Mouse (Mus musculus) T-helper 17 cell (primary cell): ENCODE measurements around the gene Dhh.
"Not testable (repeated sequence)": the region's sequence is repeated elsewhere in the genome, so short reads cannot be mapped to it uniquely, and the experiment has no call there.

Source experiments
- in situ Hi-C, 2 experiments: fragments of 300-600 bp; cut with MboI, MseI; formaldehyde crosslinking; loops; 1 replicate in 1 of 2; 2 replicates in 1 of 2; pipeline ENCODE4 v1.15.1; 2025; ENCODE audit warnings: high pct_unique_total_duplicates in 2 of 2

Dhh gene

DNA sequence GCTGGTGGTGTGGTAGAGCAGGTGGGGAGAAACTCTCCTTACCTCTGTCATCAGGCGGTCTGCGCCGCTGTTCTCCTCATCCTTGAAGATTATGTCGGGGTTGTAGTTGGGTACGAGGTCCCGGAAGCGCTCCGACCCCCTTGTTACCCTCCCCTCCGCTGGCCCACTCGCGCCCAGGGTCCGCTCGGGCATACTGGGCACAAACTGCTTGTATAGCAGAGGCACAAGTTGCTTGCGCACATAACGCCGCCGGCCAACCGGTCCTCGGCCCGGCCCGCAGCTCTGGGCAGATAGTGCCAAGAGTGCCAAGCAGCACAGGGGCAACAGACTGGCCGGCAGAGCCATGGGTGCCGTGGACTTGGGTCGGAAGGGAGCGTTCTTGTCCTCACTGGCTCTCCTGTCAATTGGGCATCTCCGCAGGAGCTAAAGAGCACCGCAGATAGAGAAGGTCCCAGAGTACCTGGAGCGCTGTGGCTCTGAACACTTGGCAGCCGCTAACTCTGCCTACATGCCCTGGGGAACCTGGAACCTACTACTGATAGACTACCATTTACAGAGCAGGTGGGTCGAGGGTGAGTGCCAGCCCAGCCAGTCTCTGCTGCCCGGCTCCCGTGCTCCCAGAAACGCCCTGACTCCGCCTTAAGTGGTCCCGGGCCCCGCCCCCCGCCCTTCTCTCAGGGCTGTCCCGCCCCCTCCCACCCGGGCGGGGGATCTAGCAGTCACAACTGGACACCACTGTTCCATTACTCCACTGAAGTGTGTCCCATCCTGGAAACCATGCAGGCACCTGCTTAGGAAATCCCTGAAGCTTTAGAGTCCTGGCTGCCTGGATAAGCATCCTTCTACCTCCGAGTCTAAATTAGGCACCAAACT lies at the start of gene Dhh:
Gene Dhh (minus strand): TSS at position 613 of the 873 bp plus-strand sequence.
- in situ Hi-C loops, result loop anchor here in 1 of 2 experiments (5.0 kb wide), 1 partner anchor 99 kb away; no protein-coding TSS in a partner anchor

DNA sequence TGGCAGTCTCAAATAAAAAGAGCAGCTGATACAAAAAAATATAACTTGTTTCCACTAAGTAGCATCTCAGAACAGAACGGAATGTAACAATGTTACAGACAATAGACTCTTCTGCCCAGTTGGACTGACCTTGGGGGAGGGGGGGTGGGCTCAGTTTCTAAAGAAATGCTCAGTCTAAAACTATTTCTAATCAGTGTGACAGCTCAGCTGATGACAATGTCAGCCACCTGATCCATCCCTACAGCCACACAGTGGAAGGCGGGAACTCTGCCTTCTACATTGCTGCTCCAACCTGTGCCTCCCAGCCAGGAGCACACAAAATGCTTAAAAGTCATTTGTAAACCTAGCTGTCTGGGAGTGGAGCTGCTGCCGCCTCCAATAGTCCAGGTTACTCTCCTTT lies 49.5 kb upstream of the Dhh start:
- in situ Hi-C loops, result no loop called here

DNA sequence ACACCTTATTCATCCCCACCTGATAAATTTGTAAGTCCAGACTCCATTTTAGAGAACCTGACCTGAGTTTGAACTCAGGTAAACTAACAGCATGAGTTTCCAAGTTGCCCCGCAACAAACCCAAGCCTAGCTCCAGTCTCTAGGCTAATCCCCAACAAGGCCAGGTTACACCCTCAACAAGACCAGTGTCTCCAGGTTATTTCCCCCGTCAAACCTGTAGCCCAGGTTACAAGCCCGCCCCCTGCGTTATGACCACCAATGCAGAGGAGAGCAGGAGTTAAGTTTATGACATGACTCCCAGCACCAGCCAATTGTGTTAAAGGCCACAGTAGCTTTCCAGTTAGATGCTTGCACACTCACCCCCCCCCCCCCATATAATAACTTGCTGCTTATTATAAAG lies 44.8 kb upstream of the Dhh start:
- in situ Hi-C loops, result no loop called here

DNA sequence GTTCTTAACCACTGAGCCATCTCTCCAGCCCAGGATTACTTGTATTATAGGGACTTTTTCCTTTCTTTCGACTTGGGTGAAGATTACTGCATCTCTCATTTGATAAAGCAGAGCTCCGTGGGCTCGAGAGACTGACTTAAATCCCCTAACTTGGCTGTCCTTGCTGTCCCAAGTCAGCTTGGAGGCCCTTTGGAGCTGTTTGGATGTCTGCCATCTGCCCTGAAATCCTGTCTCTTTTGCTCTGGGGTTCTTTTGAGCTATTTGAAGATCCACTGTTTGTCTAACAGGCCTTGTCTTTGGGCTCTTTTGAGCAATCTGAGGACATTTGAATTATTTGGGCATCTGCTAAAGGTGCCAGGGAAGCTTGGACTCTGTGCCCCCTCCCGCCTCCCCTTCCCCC lies 43.7 kb upstream of the Dhh start:
- in situ Hi-C loops, result no loop called here

DNA sequence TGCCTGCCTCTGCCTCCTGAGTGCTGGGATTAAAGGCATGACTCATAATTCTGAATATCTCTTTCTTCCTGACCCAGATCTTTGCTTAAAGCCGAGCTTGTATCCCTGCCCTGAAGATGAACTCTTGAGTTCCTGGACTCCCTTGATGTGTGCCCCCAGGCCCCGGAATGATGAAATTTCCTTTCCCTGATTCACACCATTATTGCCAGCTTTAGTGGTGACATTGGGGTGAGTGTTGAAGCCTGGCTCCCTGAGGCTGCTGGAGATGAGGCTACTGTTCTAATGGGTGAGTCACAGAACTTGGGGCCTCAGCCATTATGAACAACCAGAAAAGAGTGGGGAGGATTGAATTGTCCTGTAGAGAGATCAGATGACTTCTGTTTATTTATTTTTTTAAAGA lies 43.2 kb upstream of the Dhh start:
- in situ Hi-C loops, result no loop called here

DNA sequence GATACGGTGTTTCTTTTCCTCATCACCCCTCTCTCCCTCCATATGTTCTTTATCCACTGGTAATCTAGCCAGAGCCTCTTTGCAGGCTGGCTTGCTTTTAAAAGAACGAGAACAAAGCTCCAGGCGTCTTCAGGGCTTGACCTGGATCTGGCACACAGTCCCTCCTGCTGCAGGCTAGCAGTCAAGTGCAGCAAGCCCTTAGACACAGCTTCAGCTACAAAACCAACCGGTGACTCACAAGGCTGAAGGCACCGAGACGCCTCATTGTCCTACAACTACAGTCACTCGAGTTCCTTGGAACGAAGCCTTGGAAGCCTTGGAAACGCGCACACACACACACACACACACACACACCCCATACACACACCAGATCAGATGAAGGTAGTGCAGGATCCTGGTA lies 42.5 kb upstream of the Dhh start:
- in situ Hi-C loops, result no loop called here

DNA sequence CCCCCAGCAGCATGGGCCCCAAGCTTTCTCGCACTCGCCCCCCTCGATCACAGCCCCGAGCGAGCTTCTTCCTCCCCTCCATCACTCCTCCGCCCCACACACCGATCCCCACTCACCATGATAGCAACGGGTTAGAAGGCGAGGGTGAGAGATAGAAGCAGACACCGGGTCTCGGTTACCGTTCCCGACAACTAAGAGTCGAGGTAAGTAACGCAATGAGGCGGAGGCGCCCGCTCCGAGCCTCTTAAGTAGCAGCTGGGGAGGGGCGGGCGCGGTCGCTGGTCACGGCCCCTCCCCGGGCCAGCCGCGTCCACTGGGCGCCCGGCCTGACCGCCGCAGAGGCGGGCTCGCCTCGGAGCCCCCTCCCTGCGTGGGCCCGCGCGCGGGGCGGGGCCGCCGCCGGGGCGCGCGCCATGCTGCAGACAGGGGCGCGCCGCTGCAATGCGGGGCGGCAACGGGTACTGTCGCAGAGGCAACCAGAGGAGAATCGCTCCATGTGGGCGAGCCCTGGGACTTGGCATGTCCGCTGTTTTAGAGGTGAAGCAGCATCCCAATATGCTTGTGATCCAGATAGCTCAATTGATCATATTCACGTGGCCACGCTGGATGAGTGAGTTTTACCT lies 36.0 kb upstream of the Dhh start, which contains the start of gene Tuba1b:
Gene Tuba1b (minus strand): TSS at position 349 of the 623 bp plus-strand sequence.
- in situ Hi-C loops, result loop anchor here (5.0 kb wide), 2 partner anchors 52 to 98 kb away; no protein-coding TSS in a partner anchor

DNA sequence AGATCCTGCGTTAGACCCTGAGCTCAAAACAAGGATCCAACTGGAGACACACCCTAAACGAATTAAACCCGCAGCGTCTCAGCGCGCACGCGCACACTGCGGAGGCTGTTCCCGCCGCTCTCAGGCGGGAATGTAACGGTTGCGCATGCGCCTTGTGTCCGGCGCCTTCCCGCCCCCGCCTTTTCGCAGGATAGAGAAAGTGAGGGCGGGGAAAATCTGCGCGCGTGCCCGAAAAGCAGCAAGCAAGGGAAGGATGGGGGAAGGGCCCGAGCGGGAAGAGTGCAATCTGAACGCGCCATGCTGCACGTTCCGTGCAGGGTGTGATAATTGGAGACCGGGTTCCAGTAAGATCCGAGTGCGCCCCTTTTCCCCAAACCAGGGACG lies 35.5 kb upstream of the Dhh start:
- in situ Hi-C loops, result loop anchor here (5.0 kb wide), 2 partner anchors 52 to 98 kb away; no protein-coding TSS in a partner anchor

DNA sequence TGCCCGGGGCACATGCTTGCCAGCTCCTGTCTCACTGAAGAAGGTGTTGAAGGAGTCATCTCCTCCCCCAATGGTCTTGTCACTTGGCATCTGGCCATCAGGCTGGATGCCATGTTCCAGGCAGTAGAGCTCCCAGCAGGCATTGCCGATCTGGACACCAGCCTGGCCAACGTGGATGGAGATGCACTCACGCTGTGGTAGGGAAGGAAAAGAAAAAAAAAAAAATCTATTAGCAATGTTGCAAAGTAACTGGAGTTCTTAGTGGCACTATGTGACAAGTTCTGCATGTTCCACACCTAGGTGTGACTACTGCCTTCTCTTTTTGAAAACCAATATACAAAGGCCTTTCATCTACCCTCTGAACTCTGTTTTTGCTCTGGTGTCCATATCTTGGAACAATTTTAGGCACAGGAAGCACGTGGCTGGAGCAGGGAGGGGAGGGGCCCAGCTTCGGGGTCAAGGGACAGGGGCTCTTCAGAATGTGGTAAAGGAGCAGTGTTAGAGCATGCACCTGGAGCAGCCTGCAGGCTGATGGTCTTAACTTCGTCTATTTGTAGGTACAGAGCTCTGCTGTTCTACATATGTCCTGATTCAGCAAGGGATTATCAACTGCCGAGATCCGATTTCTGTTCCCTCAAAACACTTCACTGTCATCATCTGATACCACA lies 34.8 kb upstream of the Dhh start:
- in situ Hi-C loops, result loop anchor here (5.0 kb wide), 2 partner anchors 51 to 99 kb away; no protein-coding TSS in a partner anchor

DNA sequence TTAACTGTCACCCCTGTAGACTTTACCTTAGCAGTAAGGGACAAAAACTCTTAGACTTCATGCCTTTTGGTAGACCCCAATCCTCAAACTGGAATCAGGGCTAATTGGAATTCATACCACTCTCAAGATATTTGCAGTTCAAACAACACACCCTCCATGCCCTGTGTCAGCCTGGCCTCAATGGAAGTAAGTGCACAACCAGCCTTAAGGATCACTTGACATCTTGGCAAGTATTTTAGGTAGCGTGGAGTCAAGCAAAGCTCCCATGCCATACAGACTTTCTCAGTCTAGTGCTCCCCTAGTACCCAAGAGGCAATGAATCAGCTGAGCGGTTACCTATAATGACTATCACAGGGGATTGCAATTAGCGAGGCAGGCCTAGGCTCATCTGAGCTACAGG lies 32.7 kb upstream of the Dhh start:
- in situ Hi-C loops, result loop anchor here (5.0 kb wide), 2 partner anchors 49 to 101 kb away; no protein-coding TSS in a partner anchor

DNA sequence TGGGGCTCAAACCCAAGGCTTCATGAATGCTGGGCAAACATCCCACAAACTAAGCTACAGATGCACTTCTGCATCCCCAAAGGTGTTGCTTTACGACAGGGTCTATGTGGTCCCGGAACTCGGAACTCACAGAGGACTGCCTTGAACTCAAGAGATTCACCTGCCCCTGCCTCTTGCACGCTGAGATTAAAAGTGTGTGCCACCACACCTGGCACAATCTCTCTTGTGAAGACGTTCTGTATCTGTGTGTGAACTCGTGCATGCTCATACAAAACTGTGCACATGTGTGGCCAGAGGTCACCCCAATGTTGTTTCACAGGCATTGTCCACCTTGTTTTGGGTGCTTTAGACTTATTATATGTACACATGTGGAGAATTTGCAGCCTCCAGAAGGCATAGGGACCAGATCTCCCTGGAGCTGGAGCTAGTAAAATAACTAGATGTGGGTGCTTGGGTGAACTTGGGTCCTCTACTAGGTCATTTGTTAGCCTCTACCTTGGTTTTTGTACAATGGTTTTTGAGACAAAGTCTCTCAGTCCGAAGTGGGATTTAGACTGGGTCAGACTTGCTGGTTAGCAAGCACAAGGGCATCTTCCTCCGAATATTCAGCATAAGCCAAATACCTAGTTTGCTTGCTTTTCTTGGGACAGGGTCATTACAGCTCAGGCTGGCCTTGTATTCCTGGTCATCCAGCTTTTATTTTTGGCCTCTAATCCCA lies 31.8 kb upstream of the Dhh start:
- in situ Hi-C loops, result loop anchor here (5.0 kb wide), 2 partner anchors 48 to 102 kb away; no protein-coding TSS in a partner anchor

DNA sequence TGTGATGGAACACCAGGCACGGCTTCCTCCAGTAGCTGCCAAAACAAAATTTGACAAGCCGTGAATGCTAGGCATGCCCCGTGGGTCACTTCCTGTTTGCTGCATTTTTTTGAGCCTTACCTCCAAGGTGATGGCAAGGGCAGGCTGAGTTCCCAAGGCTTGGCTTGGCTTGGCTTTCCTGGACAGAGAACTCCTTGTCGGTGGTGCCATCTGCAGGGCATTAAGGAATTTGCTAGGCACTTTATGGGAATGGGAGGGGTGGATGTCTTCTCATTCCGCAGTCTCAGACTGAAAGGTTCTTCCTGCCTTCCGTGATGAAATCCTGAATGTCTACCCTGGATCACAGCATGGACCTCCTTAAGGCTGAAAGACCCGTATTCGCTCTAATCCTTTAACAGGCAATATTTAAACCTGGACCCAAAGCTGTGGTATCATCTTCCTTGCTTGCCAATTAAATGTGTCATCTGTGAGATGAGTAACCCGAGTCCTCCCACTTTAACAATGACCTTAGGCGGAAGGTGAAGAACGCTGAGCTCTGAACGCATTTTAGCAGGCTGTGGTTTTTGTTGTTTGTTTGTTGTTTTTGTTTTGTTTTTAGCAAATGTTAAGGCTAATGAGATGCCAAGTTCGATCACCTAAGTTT lies 30.4 kb upstream of the Dhh start:
- in situ Hi-C loops, result no loop called here

DNA sequence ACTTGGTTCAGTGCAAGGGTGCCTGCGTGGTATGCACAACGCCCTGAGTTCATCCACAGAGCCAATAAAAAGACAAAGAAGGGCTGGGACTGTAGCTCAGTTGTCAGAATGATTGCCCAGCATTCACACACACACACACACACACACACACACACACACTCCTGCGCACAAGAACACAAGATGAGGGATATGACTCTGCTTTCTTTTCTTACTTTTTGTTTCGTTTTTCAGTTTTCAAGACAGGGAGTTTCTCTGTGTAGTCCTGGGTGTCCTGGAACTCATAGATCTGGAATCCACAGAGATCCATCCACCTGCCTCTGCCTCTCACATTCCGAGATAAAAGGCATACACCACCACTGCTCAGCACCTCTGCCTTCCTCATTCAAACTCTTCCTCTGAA lies 29.2 kb upstream of the Dhh start:
- in situ Hi-C loops, result no loop called here

DNA sequence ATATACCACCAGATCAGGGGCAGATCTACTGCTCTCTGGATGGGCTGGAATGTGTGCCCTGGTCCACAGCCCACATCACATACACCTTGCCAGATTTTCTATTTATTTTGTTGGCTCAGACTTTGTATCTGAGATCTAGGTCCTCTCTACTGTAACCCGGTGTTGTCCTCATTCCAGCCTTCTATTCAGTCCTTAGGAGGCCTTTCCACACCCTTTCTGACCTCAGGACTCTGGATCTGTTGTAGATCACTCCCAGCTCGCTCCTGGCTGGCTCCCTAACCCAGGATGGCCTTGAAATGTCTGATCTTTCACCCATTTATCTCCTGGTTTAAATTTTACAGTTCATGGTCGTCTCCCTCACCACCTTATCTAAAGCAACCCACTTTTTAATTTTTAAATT lies 26.3 kb upstream of the Dhh start:
- in situ Hi-C loops, result no loop called here

DNA sequence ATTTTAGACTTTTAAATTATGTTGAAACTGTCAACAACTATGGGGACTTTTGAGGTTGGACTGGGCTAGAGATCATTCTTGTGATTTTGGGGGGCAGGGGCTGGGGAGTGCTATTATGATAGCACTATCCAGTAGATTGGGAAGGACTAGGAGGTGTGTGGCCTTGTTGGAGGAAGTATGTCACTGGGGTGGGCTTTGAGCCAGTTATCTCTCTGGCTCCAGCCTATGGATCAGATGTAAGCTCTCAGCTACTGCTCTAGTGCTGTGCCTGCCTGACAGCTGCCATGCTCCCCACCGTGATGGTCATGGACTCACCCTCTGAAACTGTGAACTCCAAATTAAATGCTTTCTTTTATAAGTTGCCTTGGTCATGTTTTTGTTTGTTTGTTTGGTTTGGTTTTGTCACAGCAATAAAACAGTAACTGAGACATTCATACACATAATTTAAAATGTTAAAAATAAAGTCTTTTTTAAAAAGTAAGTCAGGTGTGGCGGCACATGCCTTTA lies 24.7 kb upstream of the Dhh start:
- in situ Hi-C loops, result no loop called here

DNA sequence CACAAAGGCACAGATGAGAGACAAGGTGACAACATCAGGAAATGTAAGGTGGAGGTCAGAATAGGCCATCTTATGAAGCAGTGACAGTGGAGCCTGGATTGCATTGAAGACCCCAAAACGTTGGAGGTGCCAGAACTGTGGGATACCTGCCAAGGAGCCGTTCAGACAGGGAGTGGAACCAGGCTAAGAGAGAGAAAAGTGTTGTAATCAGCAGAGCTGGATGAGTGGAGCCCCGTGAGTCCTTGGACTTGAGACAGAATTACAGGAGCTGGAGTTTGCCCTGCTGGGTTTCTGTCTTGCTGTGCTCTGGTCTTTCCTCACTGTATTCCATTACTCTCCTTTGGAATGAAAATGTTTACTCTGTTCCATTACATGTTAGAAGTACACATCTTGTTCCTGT lies 24.2 kb upstream of the Dhh start:
- in situ Hi-C loops, result no loop called here

DNA sequence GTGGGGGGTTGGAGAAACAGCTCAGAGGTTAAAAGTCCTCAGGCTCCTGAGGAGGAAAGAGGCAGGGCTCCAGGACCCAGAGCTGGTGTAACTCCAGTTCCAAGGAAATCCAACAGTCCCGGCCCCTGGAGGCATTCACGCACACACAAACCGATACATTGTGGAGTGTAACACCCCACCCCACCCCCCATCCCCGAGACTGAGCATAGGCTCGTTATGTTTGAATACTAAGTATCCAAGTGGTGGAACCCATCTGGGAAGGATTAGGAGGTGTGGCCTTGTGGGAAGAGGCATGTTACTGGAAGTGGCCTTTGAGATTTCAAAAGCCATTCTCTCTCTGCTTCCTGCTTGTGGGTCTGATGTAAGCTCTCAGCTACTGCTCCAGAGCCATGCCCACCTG lies 23.2 kb upstream of the Dhh start:
- in situ Hi-C loops, result no loop called here

DNA sequence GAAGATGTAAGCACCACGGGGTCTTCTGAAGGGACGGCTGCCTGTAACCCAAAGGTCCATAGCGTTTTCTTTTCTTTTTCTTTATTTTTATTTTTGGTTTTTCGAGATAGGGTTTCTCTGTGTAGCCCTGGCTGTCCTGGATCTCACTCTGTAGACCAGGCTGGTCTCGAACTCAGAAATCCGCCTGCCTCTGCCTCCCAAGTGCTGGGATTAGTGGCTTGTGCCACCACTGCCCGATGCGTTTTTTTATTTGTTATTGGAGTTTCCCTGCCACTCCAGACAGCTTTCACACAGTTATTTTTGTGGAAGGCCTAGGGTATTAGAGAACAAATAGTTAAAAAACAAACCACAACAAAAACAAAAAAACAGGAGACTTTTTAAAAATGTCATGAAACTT lies 20.2 kb upstream of the Dhh start:
- in situ Hi-C loops, result not testable (repeated sequence)

DNA sequence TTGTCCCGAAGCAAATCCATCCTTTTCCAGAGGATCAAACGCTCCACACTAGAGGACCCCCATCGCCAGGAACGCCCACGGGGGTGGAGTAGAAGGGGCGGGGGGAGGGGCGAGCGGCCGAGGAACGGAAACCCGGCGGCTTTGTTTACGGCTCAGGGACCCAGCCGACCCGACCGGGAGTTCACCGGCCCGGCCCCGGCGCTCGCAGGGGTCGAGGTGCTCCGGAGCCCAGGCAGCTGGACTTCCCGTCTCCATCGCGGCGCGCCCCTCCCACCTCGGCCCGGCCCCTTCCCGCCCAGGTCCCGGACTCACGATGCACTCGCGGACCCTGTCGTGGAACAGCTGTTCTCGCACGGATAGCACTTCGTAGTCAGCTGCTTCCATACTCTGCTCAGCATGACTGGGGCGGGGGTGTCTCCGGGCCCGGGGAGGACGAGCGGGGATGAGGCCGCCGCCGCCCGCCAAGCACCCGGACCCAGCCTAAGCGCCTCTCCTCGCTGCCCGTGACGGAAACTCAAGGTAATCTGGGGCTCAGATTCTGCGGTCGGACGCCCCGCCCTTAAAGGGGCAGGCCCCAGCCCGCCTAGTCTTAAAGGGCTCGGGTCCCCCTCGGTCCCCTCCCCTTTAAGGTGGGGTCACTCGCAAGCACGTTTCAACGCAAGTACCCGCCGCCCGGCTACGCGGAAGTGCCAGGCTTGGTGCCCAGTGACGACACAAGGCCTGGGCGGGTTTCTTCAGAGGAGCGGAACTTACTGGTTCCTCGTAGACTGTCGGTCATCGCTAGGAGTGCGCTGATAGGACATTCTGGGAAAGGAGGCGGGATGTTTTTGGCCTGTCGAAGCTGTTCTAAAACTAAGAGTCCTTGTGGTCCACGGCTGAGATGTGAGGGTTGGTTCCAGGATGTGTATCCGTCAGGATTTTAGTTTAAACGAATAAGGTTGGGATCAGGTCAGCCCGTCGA lies 19.5 kb upstream of the Dhh start, which contains the start of gene Lmbr1l:
Gene Lmbr1l (minus strand): TSS at position 694 of the 961 bp plus-strand sequence.
- in situ Hi-C loops, result no loop called here
